Mouse (Mus musculus) C2C12 (cell line): Measurements from ENCODE around the gene Dcaf6. TPM values are rescaled to one million over a fixed set of nuclear protein-coding genes. Genes with fewer than 3 reads are reported as not detected.

Source experiments
- H3K27me3 ChIP-seq: one replicate; pipeline ENCODE4 v1.6.1; 2011; ENCODE audit not compliant: control insufficient read depth, insufficient read depth, insufficient read length
- H3K36me3 ChIP-seq: one replicate; pipeline ENCODE4 v1.6.1; 2011; ENCODE audit not compliant: control insufficient read depth, insufficient read depth
- H3K4me3 ChIP-seq: one replicate; pipeline ENCODE4 v1.5.1; 2011; ENCODE audit warnings: mild to moderate bottlenecking, control low read depth; ENCODE audit not compliant: poor library complexity, insufficient read depth, severe bottlenecking
- H3K79me2 ChIP-seq: one replicate; pipeline ENCODE4 v1.6.1; 2011; ENCODE audit not compliant: control insufficient read depth, insufficient read depth
- H3K79me3 ChIP-seq: one replicate; pipeline ENCODE4 v1.6.1; 2011; ENCODE audit warnings: low read depth, control low read depth
- H3ac ChIP-seq: one replicate; pipeline ENCODE3; 2011; ENCODE audit warnings: low read depth; ENCODE audit not compliant: control insufficient read depth, insufficient read length
- CEBPB ChIP-seq: IDR thresholded peaks from one replicate; pipeline ENCODE4 v1.6.1; 2011; ENCODE audit warnings: low read depth, mild to moderate bottlenecking, control low read depth, moderate library complexity
- CTCF ChIP-seq: IDR thresholded peaks from one replicate; pipeline ENCODE4 v1.5.1; 2011; ENCODE audit not compliant: control insufficient read depth, insufficient read depth, insufficient read length
- FOSL1 ChIP-seq: IDR thresholded peaks from one replicate; pipeline ENCODE4 v1.8.0; 2011; ENCODE audit warnings: mild to moderate bottlenecking, low read length; ENCODE audit not compliant: poor library complexity, insufficient read depth, severe bottlenecking
- MAX ChIP-seq: IDR thresholded peaks from one replicate; pipeline ENCODE4 v1.6.1; 2011; ENCODE audit warnings: mild to moderate bottlenecking, control low read depth
- MYOD1 ChIP-seq: IDR thresholded peaks from one replicate; pipeline ENCODE4 v1.6.1; 2011; ENCODE audit warnings: low read depth; ENCODE audit not compliant: control insufficient read depth, insufficient read length
- MYOG ChIP-seq: IDR thresholded peaks from one replicate; pipeline ENCODE4 v1.6.1; 2011; ENCODE audit not compliant: control insufficient read depth, insufficient read length; ENCODE audit errors: extremely low read depth
- USF1 ChIP-seq: IDR thresholded peaks from one replicate; pipeline ENCODE4 v1.6.1; 2011; ENCODE audit warnings: low read depth, mild to moderate bottlenecking, control low read depth, moderate library complexity
- polyA plus RNA-seq: library from polyadenylated mRNA; unstranded; fragments of >200 nt; fragmentation: generic; extraction: Trizol; gene quantifications from one replicate; pipeline ENCODE4 v1.2.1, GENCODE M21; 2012; ENCODE audit warnings: missing spikeins

Dcaf6 gene
- polyA plus RNA-seq, 1 experiment, result 7.1 TPM

- Histone ChIP-seq H3ac (no peak overlapping the region), H3K27me3 (no peaks in the 10 kb centered on the region), H3K79me3 (no peaks in the 10 kb centered on the region), H3K4me3 (no peak overlapping the region), H3K36me3 (no peaks in the 10 kb centered on the region), H3K79me2 (no peaks in the 10 kb centered on the region)
- TF ChIP-seq MAX (no peak), CTCF (no peak), MYOD1 (no peak), CEBPB (no peak), FOSL1 (no peak), USF1 (no peak), MYOG (no peak)
These were observed 143.9 kb downstream of the Dcaf6 start for GRCm38 (mm10) chr1:165316361-165316760.

GRCm38 (mm10) chr1:165308180-165308579 lies 152.1 kb downstream of the Dcaf6 start:
- H3K27me3 ChIP-seq, result no peaks in the 10 kb centered on the region
- H3ac ChIP-seq, result no peak overlapping the region
- no peaks in the 10 kb centered on the region for H3K79me3 ChIP-seq
- H3K36me3 ChIP-seq, result peaks cover 8% of the 10 kb centered on the region
- TF ChIP-seq USF1, result peak; percentile 22
- no peak for TF ChIP-seq CEBPB
- H3K79me2 ChIP-seq, result no peaks in the 10 kb centered on the region
- no peak overlapping the region for H3K4me3 ChIP-seq

- Histone ChIP-seq H3K36me3 (peaks cover 4% of the 10 kb centered on the region), H3K79me3 (no peaks in the 10 kb centered on the region), H3ac (no peak overlapping the region), H3K27me3 (no peaks in the 10 kb centered on the region), H3K79me2 (no peaks in the 10 kb centered on the region), H3K4me3 (no peak overlapping the region)
- TF ChIP-seq USF1 (no peak), MYOD1 (no peak), FOSL1 (no peak), MAX (no peak), CEBPB (no peak), MYOG (no peak), CTCF (no peak)
These were observed 155.9 kb downstream of the Dcaf6 start for GRCm38 (mm10) chr1:165304341-165304740.

GRCm38 (mm10) chr1:165303209-165303608 lies 157.1 kb downstream of the Dcaf6 start:
- Histone ChIP-seq H3K79me2 (no peaks in the 10 kb centered on the region), H3ac (no peak overlapping the region), H3K79me3 (no peaks in the 10 kb centered on the region), H3K36me3 (peaks cover 4% of the 10 kb centered on the region), H3K27me3 (no peaks in the 10 kb centered on the region), H3K4me3 (no peak overlapping the region)
- no peak for TF ChIP-seq FOSL1
- no peak for TF ChIP-seq MAX

GRCm38 (mm10) chr1:165302455-165303208 lies 157.6 kb downstream of the Dcaf6 start:
- TF ChIP-seq MYOG (no peak), FOSL1 (no peak), CEBPB (no peak), USF1 (no peak), MAX (no peak), MYOD1 (no peak), CTCF (no peak)
- Histone ChIP-seq H3ac (no peak overlapping the region), H3K4me3 (no peak overlapping the region), H3K79me2 (no peaks in the 10 kb centered on the region), H3K79me3 (no peaks in the 10 kb centered on the region), H3K27me3 (no peaks in the 10 kb centered on the region), H3K36me3 (peaks cover 4% of the 10 kb centered on the region)

- H3ac ChIP-seq, result no peak overlapping the region
- H3K79me3 ChIP-seq, result no peaks in the 10 kb centered on the region
- peaks cover 4% of the 10 kb centered on the region for H3K36me3 ChIP-seq
- no peak for TF ChIP-seq FOSL1
- no peak for TF ChIP-seq MYOG
- TF ChIP-seq CEBPB, result no peak
- TF ChIP-seq CTCF, result no peak
- no peak for TF ChIP-seq MYOD1
- TF ChIP-seq MAX, result no peak
- TF ChIP-seq USF1, result no peak
- no peak overlapping the region for H3K4me3 ChIP-seq
- no peaks in the 10 kb centered on the region for H3K27me3 ChIP-seq
- H3K79me2 ChIP-seq, result no peaks in the 10 kb centered on the region
These were observed 158.7 kb downstream of the Dcaf6 start for GRCm38 (mm10) chr1:165301567-165301966.
